Mouse (Mus musculus) embryonic stem cell, embryonic (primary cell): ENCODE measurements around the gene Tnik.

Experiments
- CTCF ChIA-PET, 4 experiments: fragments of 300-600 bp in 2 of 4; fragments of 350-600 bp in 2 of 4; sonication (Branson Sonifier 250); formaldehyde crosslinking; loops; one replicate each; lab custom pipeline; 2022; ENCODE audit warnings: inconsistent platforms in 2 of 4; lab: Charles Lee
- POLR2A ChIA-PET, 4 experiments: fragments of 300-600 bp in 2 of 4; fragments of 350-600 bp in 2 of 4; sonication (Branson Sonifier 250); formaldehyde crosslinking; loops; one replicate each; lab custom pipeline; 2022; ENCODE audit warnings: antibody characterized with exemption in 4 of 4, inconsistent platforms in 1 of 4; lab: Charles Lee

The Tnik gene

DNA sequence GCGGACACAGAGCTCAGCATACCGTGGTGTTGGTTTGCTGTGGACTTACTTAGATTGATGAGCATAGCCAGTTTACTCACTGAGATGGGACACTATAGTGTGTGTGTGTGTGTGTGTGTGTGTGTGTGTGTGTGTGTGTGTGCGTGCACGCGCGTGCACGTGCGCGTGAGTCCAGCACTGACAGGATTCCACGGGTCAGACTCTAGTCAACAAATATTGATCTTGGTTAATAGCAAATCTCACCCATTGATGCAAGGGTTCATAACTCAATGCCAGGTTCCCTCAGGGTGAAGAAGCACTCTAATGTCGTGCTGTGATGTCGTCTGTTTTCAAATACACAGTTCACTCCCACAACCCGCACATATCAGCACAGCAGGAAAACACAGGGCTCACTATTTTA, 462.2 kb downstream of the Tnik start:
- CTCF ChIA-PET, result interaction anchor here in 2 of 4 experiments (0.6 to 2.0 kb wide), 3 partner anchors 20 to 241 kb away, joined by 3 to 9 read pairs (median 4); no protein-coding TSS in a partner anchor
- POLR2A ChIA-PET, result no interaction called here
